Mouse (Mus musculus): Measurements from ENCODE around the gene Paqr3. TPM values are rescaled to one million over a fixed set of nuclear protein-coding genes. Genes with fewer than 3 reads are reported as not detected.

The Paqr3 gene
- total and polyA plus RNA-seq, 3 experiments: 4.3 to 6.4 TPM; not detected in 1

DNA sequence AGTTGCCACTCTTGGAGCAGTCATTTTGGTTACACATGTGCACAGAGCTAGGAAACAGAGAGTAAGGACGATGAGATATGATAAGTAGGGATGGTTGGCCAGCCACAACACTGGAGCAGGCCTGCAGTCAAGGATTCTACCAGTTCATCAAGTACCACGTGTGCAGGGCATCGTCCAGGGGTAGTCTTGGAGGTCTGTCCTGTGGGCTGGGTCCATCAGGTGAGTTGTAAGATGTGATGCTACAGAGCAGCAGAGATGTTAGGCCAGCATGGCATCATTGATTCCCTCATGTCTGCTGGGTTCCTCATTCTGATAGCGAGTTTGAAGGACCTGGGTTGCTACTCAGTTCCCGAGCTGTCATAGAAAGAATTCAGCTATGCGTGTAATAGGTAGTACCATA, 26.3 kb downstream of the Paqr3 start:
- Histone ChIP-seq H3K4me3 (ENCODE audit: control insufficient read depth in 1 of 2, insufficient read depth in 1 of 2, low read depth in 2 of 2, low read length in 2 of 2) (no peak overlapping the region), H3K4me1 (ENCODE audit: control insufficient read depth in 1 of 2, insufficient read depth in 2 of 2, low read length in 2 of 2) (no peaks in the 10 kb centered on the region), H3K36me3 (ENCODE audit: control insufficient read depth in 1 of 2, insufficient read depth in 2 of 2, low read length in 2 of 2) (peaks cover 0 to 7% of the 10 kb centered on the region in 2 experiments; a peak in 2 of 4 replicates), H3K9ac (ENCODE audit: control insufficient read depth, low read depth, low read length, poor library complexity, severe bottlenecking) (no peak overlapping the region), H3K9me3 (replicated peaks; ENCODE audit: insufficient read depth, low read length) (no peaks in the 10 kb centered on the region), H3K79me2 (ENCODE audit: control insufficient read depth, insufficient read depth, low read length, poor library complexity) (no peaks in the 10 kb centered on the region), H3K27me3 (ENCODE audit: control insufficient read depth in 1 of 2, insufficient read depth in 2 of 2, low read length in 2 of 2) (no peaks in the 10 kb centered on the region), H3K27ac (ENCODE audit: control insufficient read depth, low read depth, low read length) (no peak overlapping the region)
- TF ChIP-seq RCOR1 (IDR thresholded peaks at IDR 0.05; ENCODE audit: low read depth, low read length): no peak
- TF ChIP-seq ZNF384 (IDR thresholded peaks at IDR 0.05; ENCODE audit: low read depth, low read length): no peak
- no peak for TF ChIP-seq SIN3A (IDR thresholded peaks at IDR 0.05; ENCODE audit: low read length)
- DNase-seq (ENCODE audit: low read depth, low spot score): no peak

- Histone ChIP-seq H3K27ac (ENCODE audit: control insufficient read depth, low read depth, low read length) (no peak overlapping the region), H3K4me1 (ENCODE audit: control insufficient read depth in 1 of 2, insufficient read depth in 2 of 2, low read length in 2 of 2) (no peaks in the 10 kb centered on the region), H3K27me3 (ENCODE audit: control insufficient read depth in 1 of 2, insufficient read depth in 2 of 2, low read length in 2 of 2) (no peaks in the 10 kb centered on the region), H3K9me3 (replicated peaks; ENCODE audit: insufficient read depth, low read length) (no peaks in the 10 kb centered on the region), H3K4me3 (ENCODE audit: control insufficient read depth in 1 of 2, insufficient read depth in 1 of 2, low read depth in 2 of 2, low read length in 2 of 2) (no peak overlapping the region), H3K9ac (ENCODE audit: control insufficient read depth, low read depth, low read length, poor library complexity, severe bottlenecking) (no peak overlapping the region), H3K79me2 (ENCODE audit: control insufficient read depth, insufficient read depth, low read length, poor library complexity) (no peaks in the 10 kb centered on the region), H3K36me3 (ENCODE audit: control insufficient read depth in 1 of 2, insufficient read depth in 2 of 2, low read length in 2 of 2) (peaks cover 0 to 7% of the 10 kb centered on the region in 2 experiments; a peak in 2 of 4 replicates)
- TF ChIP-seq TBP (IDR thresholded peaks at IDR 0.05; ENCODE audit: low read depth, low read length) (no peak), MEF2A (IDR thresholded peaks at IDR 0.05; ENCODE audit: extremely low read depth, insufficient replicate concordance, low read depth, low read length, poor library complexity, severe bottlenecking) (no peak), RAD21 (IDR thresholded peaks at IDR 0.05; ENCODE audit: low read depth, low read length) (no peak), ELF1 (IDR thresholded peaks at IDR 0.05; ENCODE audit: low read depth, low read length) (no peak), HCFC1 (IDR thresholded peaks at IDR 0.05; ENCODE audit: low read depth, low read length) (no peak), KAT2A (conservative IDR thresholded peaks at IDR 0.05; ENCODE audit: low read depth, low read length) (no peak), GATA1 (IDR thresholded peaks at IDR 0.05; ENCODE audit: low read depth, low read length) (no peak), NELFE (IDR thresholded peaks at IDR 0.05; ENCODE audit: low read depth, low read length) (no peak), JUND (IDR thresholded peaks at IDR 0.05; ENCODE audit: low read depth, low read length) (no peak), MAZ (IDR thresholded peaks at IDR 0.05; ENCODE audit: low read depth, low read length) (no peak)
- DNase-seq (ENCODE audit: low read depth, low spot score): no peak
Measured at GRCm38 (mm10) chr5:97084541-97084940, 26.9 kb downstream of the Paqr3 start.

DNA sequence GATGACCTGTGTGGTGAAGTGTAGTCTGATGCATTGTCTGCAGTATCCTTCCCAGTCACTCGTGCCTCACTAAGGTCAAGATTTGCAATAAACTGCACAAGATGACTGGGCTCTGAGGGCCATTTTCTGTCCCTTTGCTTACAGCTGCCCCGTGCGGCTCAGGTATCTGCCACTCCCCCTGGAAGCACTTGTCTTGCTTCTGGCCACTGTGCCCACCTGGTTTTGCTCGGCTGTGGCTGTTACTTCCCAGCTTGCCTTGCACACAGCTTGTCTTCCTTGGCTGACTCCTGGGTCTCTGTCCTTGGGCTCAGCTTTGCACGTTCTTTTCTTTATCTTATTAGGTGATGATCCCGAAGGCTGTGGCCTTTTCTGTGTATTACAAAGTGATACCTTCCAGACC, 27.7 kb downstream of the Paqr3 start:
- Histone ChIP-seq H3K36me3 (ENCODE audit: control insufficient read depth in 1 of 2, insufficient read depth in 2 of 2, low read length in 2 of 2) (peaks cover 0 to 7% of the 10 kb centered on the region in 2 experiments; a peak in 2 of 4 replicates), H3K79me2 (ENCODE audit: control insufficient read depth, insufficient read depth, low read length, poor library complexity) (no peaks in the 10 kb centered on the region), H3K27me3 (ENCODE audit: control insufficient read depth in 1 of 2, insufficient read depth in 2 of 2, low read length in 2 of 2) (no peaks in the 10 kb centered on the region), H3K4me1 (ENCODE audit: control insufficient read depth in 1 of 2, insufficient read depth in 2 of 2, low read length in 2 of 2) (no peaks in the 10 kb centered on the region), H3K4me3 (ENCODE audit: control insufficient read depth in 1 of 2, insufficient read depth in 1 of 2, low read depth in 2 of 2, low read length in 2 of 2) (no peak overlapping the region), H3K27ac (ENCODE audit: control insufficient read depth, low read depth, low read length) (no peak overlapping the region), H3K9me3 (replicated peaks; ENCODE audit: insufficient read depth, low read length) (no peaks in the 10 kb centered on the region), H3K9ac (ENCODE audit: control insufficient read depth, low read depth, low read length, poor library complexity, severe bottlenecking) (no peak overlapping the region)
- TF ChIP-seq MAX (IDR thresholded peaks at IDR 0.05; ENCODE audit: low read length): no peak
- TF ChIP-seq MYB (IDR thresholded peaks at IDR 0.05; ENCODE audit: low read depth, low read length): no peak
- no peak for TF ChIP-seq TAL1 (IDR thresholded peaks at IDR 0.05; ENCODE audit: low read length)
- TF ChIP-seq MAZ (IDR thresholded peaks at IDR 0.05; ENCODE audit: low read depth, low read length): no peak
- TF ChIP-seq ZNF384 (IDR thresholded peaks at IDR 0.05; ENCODE audit: low read depth, low read length): no peak
- no peak for TF ChIP-seq EP300 (IDR thresholded peaks at IDR 0.05; ENCODE audit: low read depth in 1 of 2, low read length in 2 of 2)
- no peak for TF ChIP-seq USF1 (IDR thresholded peaks at IDR 0.05; ENCODE audit: low read depth, low read length)
- no peak for TF ChIP-seq MEF2A (IDR thresholded peaks at IDR 0.05; ENCODE audit: extremely low read depth, insufficient replicate concordance, low read depth, low read length, poor library complexity, severe bottlenecking)
- no peak for TF ChIP-seq E2F4 (IDR thresholded peaks at IDR 0.05; ENCODE audit: borderline replicate concordance, low read depth, low read length)
- TF ChIP-seq CTCF (IDR thresholded peaks at IDR 0.05 in 2 of 3, conservative IDR thresholded peaks at IDR 0.05 in 1 of 3; ENCODE audit: control insufficient read depth in 1 of 3, insufficient read depth in 1 of 3, low read depth in 2 of 3, low read length in 3 of 3, poor library complexity in 1 of 3, severe bottlenecking in 1 of 3): no peak
- TF ChIP-seq TCF12 (IDR thresholded peaks at IDR 0.05; ENCODE audit: low read depth, low read length): no peak
- no peak for DNase-seq (ENCODE audit: low read depth, low spot score)

Data from MEL (cell line).